Mouse (Mus musculus): ENCODE measurements around the gene Ptchd3.
A peak's percentile ranks its signal among the peaks of the same experiment; 100 is the strongest.

Ptchd3 gene

GRCm38 (mm10) chr11:121829947-121830346 is at the start of gene Ptchd3:
Gene Ptchd3 (plus strand): TSS chr11:121830247.
- DNase-seq (ENCODE audit: low read depth, low spot score), result peak; percentile 25

- DNase-seq (ENCODE audit: low read depth, low spot score), result no peak
Measured at GRCm38 (mm10) chr11:121781831-121782230, 48.2 kb upstream of the Ptchd3 start.

GRCm38 (mm10) chr11:121787456-121787855 is 42.6 kb upstream of the Ptchd3 start:
- DNase-seq (ENCODE audit: low read depth, low spot score), result no peak

GRCm38 (mm10) chr11:121789566-121789965 is 40.5 kb upstream of the Ptchd3 start:
- DNase-seq (ENCODE audit: low read depth, low spot score), result no peak

- no peak for DNase-seq (ENCODE audit: low read depth, low spot score)
Measured at GRCm38 (mm10) chr11:121790671-121791094, 39.4 kb upstream of the Ptchd3 start.

GRCm38 (mm10) chr11:121791446-121791845 is 38.6 kb upstream of the Ptchd3 start:
- DNase-seq (ENCODE audit: low read depth, low spot score), result no peak

- no peak for DNase-seq (ENCODE audit: low read depth, low spot score)
Measured at GRCm38 (mm10) chr11:121791991-121792390, 38.1 kb upstream of the Ptchd3 start.

- DNase-seq (ENCODE audit: low read depth, low spot score), result no peak
Measured at GRCm38 (mm10) chr11:121793530-121793929, 36.5 kb upstream of the Ptchd3 start.

- no peak for DNase-seq (ENCODE audit: low read depth, low spot score)
Measured at GRCm38 (mm10) chr11:121794186-121794585, 35.9 kb upstream of the Ptchd3 start.

GRCm38 (mm10) chr11:121794591-121795199 is 35.4 kb upstream of the Ptchd3 start:
- DNase-seq (ENCODE audit: low read depth, low spot score), result no peak

- no peak for DNase-seq (ENCODE audit: low read depth, low spot score)
Measured at GRCm38 (mm10) chr11:121795978-121796377, 34.1 kb upstream of the Ptchd3 start.

GRCm38 (mm10) chr11:121798591-121798990 is 31.5 kb upstream of the Ptchd3 start:
- DNase-seq (ENCODE audit: low read depth, low spot score), result no peak

GRCm38 (mm10) chr11:121799746-121800299 is 30.2 kb upstream of the Ptchd3 start:
- DNase-seq (ENCODE audit: low read depth, low spot score), result no peak

- no peak for DNase-seq (ENCODE audit: low read depth, low spot score)
Measured at GRCm38 (mm10) chr11:121802743-121803142, 27.3 kb upstream of the Ptchd3 start.

- DNase-seq (ENCODE audit: low read depth, low spot score), result no peak
Measured at GRCm38 (mm10) chr11:121804258-121805027, 25.6 kb upstream of the Ptchd3 start.

GRCm38 (mm10) chr11:121808204-121808852 is 21.7 kb upstream of the Ptchd3 start:
- peak; percentile 69 for DNase-seq (ENCODE audit: low read depth, low spot score)

GRCm38 (mm10) chr11:121808866-121809265 is 21.2 kb upstream of the Ptchd3 start:
- DNase-seq (ENCODE audit: low read depth, low spot score), result no peak

GRCm38 (mm10) chr11:121845923-121846322 is 15.9 kb downstream of the Ptchd3 start:
- peak; percentile 55 for DNase-seq (ENCODE audit: low read depth, low spot score)

GRCm38 (mm10) chr11:121847790-121848299 is 17.8 kb downstream of the Ptchd3 start:
- DNase-seq (ENCODE audit: low read depth, low spot score), result peak; percentile 94

Data from ES-CJ7 (cell line).